Mouse (Mus musculus) CH12.LX (cell line): ENCODE measurements around the gene Bcor.

Source experiments
- CHD1 ChIP-seq: IDR thresholded peaks from 2 replicates; pipeline ENCODE4 v1.6.1; 2012; ENCODE audit warnings: low read depth, low read length, improper control_type of control experiment, inconsistent platforms
- CTCF ChIP-seq, 2 experiments: IDR thresholded peaks in 1 of 2; conservative IDR thresholded peaks in 1 of 2; 2 replicates each; pipeline ENCODE4 v1.5.1; 2011 to 2012; ENCODE audit warnings: low read depth in 2 of 2, low read length in 2 of 2, improper control_type of control experiment in 1 of 2, inconsistent platforms in 1 of 2, mild to moderate bottlenecking in 1 of 2, moderate library complexity in 1 of 2
- ELF1 ChIP-seq: IDR thresholded peaks from 2 replicates; pipeline ENCODE4 v1.6.1; 2014; ENCODE audit warnings: low read depth, mild to moderate bottlenecking, inconsistent platforms, low read length, improper control_type of control experiment
- EP300 ChIP-seq: IDR thresholded peaks from 2 replicates; pipeline ENCODE4 v1.6.1; 2011; ENCODE audit warnings: low read length, improper control_type of control experiment
- ETS1 ChIP-seq: conservative IDR thresholded peaks from 2 replicates; pipeline ENCODE4 v1.6.1; 2012; ENCODE audit warnings: low read depth, mild to moderate bottlenecking, inconsistent platforms, low read length, improper control_type of control experiment, moderate library complexity
- KAT2A ChIP-seq: IDR thresholded peaks from 2 replicates; pipeline ENCODE4 v1.6.1; 2012; ENCODE audit warnings: low read length, improper control_type of control experiment, inconsistent platforms; ENCODE audit not compliant: insufficient replicate concordance
- MEF2A ChIP-seq: IDR thresholded peaks from 2 replicates; pipeline ENCODE4 v1.6.1; 2014; ENCODE audit warnings: low read depth, mild to moderate bottlenecking, inconsistent platforms, low read length, improper control_type of control experiment, borderline replicate concordance
- POLR2A ChIP-seq: IDR thresholded peaks from 2 replicates; pipeline ENCODE4 v1.6.1; 2011; ENCODE audit warnings: low read depth, mild to moderate bottlenecking, improper control_type of control experiment, low read length
- POLR2AphosphoS2 ChIP-seq: IDR thresholded peaks from 2 replicates; pipeline ENCODE4 v1.6.1; 2011; ENCODE audit warnings: low read depth, low read length, improper control_type of control experiment
- RCOR1 ChIP-seq: conservative IDR thresholded peaks from 2 replicates; pipeline ENCODE4 v1.6.1; 2012; ENCODE audit warnings: low read depth, mild to moderate bottlenecking, inconsistent platforms, low read length, improper control_type of control experiment
- TBP ChIP-seq: conservative IDR thresholded peaks from 2 replicates; pipeline ENCODE4 v1.6.1; 2011; ENCODE audit warnings: low read depth, low read length, improper control_type of control experiment
- USF1 ChIP-seq: IDR thresholded peaks from 2 replicates; pipeline ENCODE4 v1.6.1; 2014; ENCODE audit warnings: low read depth, mild to moderate bottlenecking, inconsistent platforms, low read length, improper control_type of control experiment
- ZNF384 ChIP-seq: IDR thresholded peaks from 2 replicates; pipeline ENCODE4 v1.6.1; 2012; ENCODE audit warnings: low read depth, low read length, improper control_type of control experiment, inconsistent platforms

DNA sequence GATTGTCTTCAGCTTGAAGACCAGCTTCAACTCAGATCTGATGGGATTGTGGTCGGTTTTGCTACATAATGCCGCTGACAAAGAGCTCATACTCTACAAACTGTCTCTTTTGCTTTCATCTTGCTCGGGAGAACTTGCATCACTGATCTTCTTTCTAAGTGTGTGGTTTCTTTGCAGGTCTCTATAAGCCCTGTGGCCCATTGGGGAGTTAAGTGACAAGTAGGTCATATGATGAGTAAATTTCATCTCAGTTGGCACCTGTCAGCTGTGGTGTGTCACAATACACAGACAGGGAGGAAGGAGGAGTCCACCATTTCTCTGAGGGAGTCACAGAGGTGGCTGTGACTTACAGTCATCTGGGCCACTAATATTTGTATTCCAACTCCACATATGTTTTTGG lies 42.8 kb upstream of the Bcor start:
- no peak for TF ChIP-seq CTCF (conservative IDR thresholded peaks at IDR 0.05 in 1 of 2, IDR thresholded peaks at IDR 0.05 in 1 of 2; ENCODE audit: low read depth in 2 of 2, low read length in 2 of 2)
- no peak for TF ChIP-seq CHD1
- no peak for TF ChIP-seq POLR2A
- TF ChIP-seq ELF1 = no peak
- no peak for TF ChIP-seq EP300
- TF ChIP-seq ETS1 = no peak
- no peak for TF ChIP-seq POLR2AphosphoS2
- TF ChIP-seq TBP = no peak
- TF ChIP-seq KAT2A = no peak
- TF ChIP-seq ZNF384 = no peak
- no peak for TF ChIP-seq USF1
- no peak for TF ChIP-seq RCOR1
- no peak for TF ChIP-seq MEF2A
